Mouse (Mus musculus) bone marrow macrophage, adult 2 months (primary cell): Measurements from ENCODE around the gene Ptprd. TPM values are rescaled to one million over a fixed set of nuclear protein-coding genes. Genes with fewer than 3 reads are reported as not detected.

Experiments
- H3K27ac ChIP-seq: 2 replicates; pipeline ENCODE4 v1.5.1; 2012; ENCODE audit warnings: low read depth, low read length; ENCODE audit not compliant: insufficient read depth
- H3K4me1 ChIP-seq: 2 replicates; pipeline ENCODE4 v1.6.1; 2012; ENCODE audit warnings: low read length; ENCODE audit not compliant: control insufficient read depth, insufficient read depth
- H3K4me3 ChIP-seq: 2 replicates; pipeline ENCODE4 v1.5.1; 2012; ENCODE audit warnings: mild to moderate bottlenecking, low read length, moderate library complexity; ENCODE audit not compliant: insufficient read depth
- CTCF ChIP-seq: IDR thresholded peaks from 2 replicates; pipeline ENCODE4 v1.5.1; 2012; ENCODE audit warnings: low read depth, mild to moderate bottlenecking, low read length, moderate library complexity
- POLR2A ChIP-seq: IDR thresholded peaks from 2 replicates; pipeline ENCODE4 v1.6.1; 2012; ENCODE audit warnings: mild to moderate bottlenecking, low read depth, low read length, borderline replicate concordance
- polyA plus RNA-seq: library from polyadenylated mRNA; stranded (reverse); fragments of >200 nt; gene quantifications from 2 replicates; pipeline ENCODE4 v1.2.4, GENCODE M21; 2012; ENCODE audit not compliant: missing spikeins, insufficient read depth, insufficient read length

Ptprd gene
- polyA plus RNA-seq, 1 experiment = 1.4 TPM

GRCm38 (mm10) chr4:77640022-77640421 lies 571.7 kb downstream of the Ptprd start:
- H3K4me3 ChIP-seq = no peak overlapping the region
- no peak overlapping the region for H3K27ac ChIP-seq
- no peaks in the 10 kb centered on the region for H3K4me1 ChIP-seq
- TF ChIP-seq POLR2A (no peak), CTCF (no peak)

- Histone ChIP-seq H3K4me3 (no peak overlapping the region), H3K27ac (no peak overlapping the region), H3K4me1 (no peaks in the 10 kb centered on the region)
- TF ChIP-seq POLR2A (no peak), CTCF (no peak)
These were observed 598.6 kb downstream of the Ptprd start for GRCm38 (mm10) chr4:77613129-77613528.

- no peaks in the 10 kb centered on the region for H3K4me1 ChIP-seq
- TF ChIP-seq CTCF (no peak), POLR2A (no peak)
- no peak overlapping the region for H3K4me3 ChIP-seq
- H3K27ac ChIP-seq = no peak overlapping the region
These were observed 625.1 kb downstream of the Ptprd start for GRCm38 (mm10) chr4:77586624-77587023.

- H3K4me1 ChIP-seq = no peaks in the 10 kb centered on the region
- TF ChIP-seq CTCF (no peak), POLR2A (no peak)
- no peak overlapping the region for H3K27ac ChIP-seq
- H3K4me3 ChIP-seq = no peak overlapping the region
These were observed 625.5 kb downstream of the Ptprd start for GRCm38 (mm10) chr4:77586222-77586621.

- no peak for TF ChIP-seq CTCF
- H3K4me1 ChIP-seq = no peaks in the 10 kb centered on the region
- no peak overlapping the region for H3K4me3 ChIP-seq
- no peak overlapping the region for H3K27ac ChIP-seq
These were observed 653.2 kb downstream of the Ptprd start for GRCm38 (mm10) chr4:77558404-77559202.

- TF ChIP-seq CTCF = no peak
- no peak for TF ChIP-seq POLR2A
These were observed 655.9 kb downstream of the Ptprd start for GRCm38 (mm10) chr4:77555841-77556240.

GRCm38 (mm10) chr4:77537843-77538242 lies 673.9 kb downstream of the Ptprd start:
- Histone ChIP-seq H3K4me1 (no peaks in the 10 kb centered on the region), H3K27ac (no peak overlapping the region), H3K4me3 (no peak overlapping the region)
- TF ChIP-seq CTCF = no peak
- TF ChIP-seq POLR2A = no peak

More at GRCm38 (mm10) chr4:77555841-77556240, 655.9 kb downstream of the Ptprd start:
- no peaks in the 10 kb centered on the region for H3K4me1 ChIP-seq
- H3K27ac ChIP-seq = no peak overlapping the region
- no peak overlapping the region for H3K4me3 ChIP-seq

- no peak overlapping the region for H3K4me3 ChIP-seq
- TF ChIP-seq CTCF (no peak), POLR2A (no peak)
- H3K4me1 ChIP-seq = no peaks in the 10 kb centered on the region
- no peak overlapping the region for H3K27ac ChIP-seq
These were observed 674.4 kb downstream of the Ptprd start for GRCm38 (mm10) chr4:77537336-77537735.

GRCm38 (mm10) chr4:77535601-77536000 lies 676.2 kb downstream of the Ptprd start:
- TF ChIP-seq POLR2A (no peak), CTCF (no peak)
- Histone ChIP-seq H3K27ac (no peak overlapping the region), H3K4me1 (no peaks in the 10 kb centered on the region), H3K4me3 (no peak overlapping the region)

- Histone ChIP-seq H3K4me1 (no peaks in the 10 kb centered on the region), H3K4me3 (no peak overlapping the region), H3K27ac (no peak overlapping the region)
- TF ChIP-seq POLR2A (no peak), CTCF (no peak)
These were observed 677.2 kb downstream of the Ptprd start for GRCm38 (mm10) chr4:77534553-77534952.

- Histone ChIP-seq H3K27ac (no peak overlapping the region), H3K4me3 (no peak overlapping the region), H3K4me1 (no peaks in the 10 kb centered on the region)
- TF ChIP-seq POLR2A = no peak
- no peak for TF ChIP-seq CTCF
These were observed 692.6 kb downstream of the Ptprd start for GRCm38 (mm10) chr4:77519166-77519565.
